Mouse (Mus musculus) hindbrain, embryonic 10.5 days (tissue): ENCODE results near the gene Snd1. TPM values are rescaled to one million over a fixed set of nuclear protein-coding genes. Genes with fewer than 3 reads are reported as not detected.
A peak's percentile ranks its signal among the peaks of the same experiment; 100 is the strongest.

Experiments used
- DNase-seq: peaks from one replicate; pipeline ENCODE4 v3.0.0-alpha.2; 2017; ENCODE audit warnings: low spot score
- H3K27ac ChIP-seq: fragments of 300-500 bp; sonication (generic); 2 replicates; pipeline ENCODE4 v1.5.1; 2016; ENCODE audit warnings: mild to moderate bottlenecking, moderate library complexity
- H3K27me3 ChIP-seq: fragments of 300-500 bp; sonication (generic); 2 replicates; pipeline ENCODE4 v1.6.1; 2016; ENCODE audit warnings: mild to moderate bottlenecking; ENCODE audit not compliant: poor library complexity, insufficient read depth, severe bottlenecking
- H3K36me3 ChIP-seq: fragments of 300-500 bp; sonication (generic); 2 replicates; pipeline ENCODE4 v1.6.1; 2016; ENCODE audit warnings: mild to moderate bottlenecking, moderate library complexity
- H3K4me1 ChIP-seq: fragments of 300-500 bp; sonication (generic); replicated peaks from 2 replicates; pipeline ENCODE4 v1.6.1; 2016; ENCODE audit warnings: mild to moderate bottlenecking
- H3K4me3 ChIP-seq: fragments of 300-500 bp; sonication (generic); 2 replicates; pipeline ENCODE4 v1.5.1; 2016; ENCODE audit warnings: mild to moderate bottlenecking, moderate library complexity
- H3K9me3 ChIP-seq: fragments of 300-500 bp; sonication (generic); 2 replicates; pipeline ENCODE4 v1.6.1; 2016; ENCODE audit warnings: mild to moderate bottlenecking, moderate library complexity
- WGBS: fragments of 180-500 bp; shearing (Covaris S2); methylation state at CpG from one replicate; pipeline ENCODE4 v1.1.7; 2016; 5-methylcytosine and 5-hydroxymethylcytosine counted together
- polyA plus RNA-seq: library from polyadenylated mRNA; unstranded; fragments of >200 nt; fragmentation: Nextera tagmentation; extraction: Ambion mirVana; gene quantifications from 2 replicates; pipeline ENCODE4 v1.2.1, GENCODE M21; 2016

Snd1 gene
- 112 and 117 TPM in 2 replicates for polyA plus RNA-seq

DNA sequence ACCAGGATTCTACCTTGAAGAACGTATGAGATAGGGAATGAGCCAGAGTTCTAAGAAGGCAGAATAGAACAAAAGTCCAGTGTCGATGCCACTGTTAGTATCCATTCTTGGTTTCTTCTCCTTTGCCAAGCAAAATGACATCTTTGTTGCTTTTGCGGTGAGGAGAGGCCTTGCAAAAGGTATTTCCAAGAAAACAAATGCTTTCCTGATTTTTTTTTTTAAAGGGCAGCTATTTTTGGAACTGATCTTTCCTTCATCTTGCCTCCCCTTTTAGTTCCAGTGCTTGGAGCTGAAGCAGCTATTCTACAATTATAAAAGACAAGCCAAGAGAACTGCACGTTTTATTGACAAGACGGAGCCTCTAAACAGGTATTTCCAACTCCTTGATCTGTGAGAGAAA is at the start of gene Snd1:
Snd1 (plus strand) TSS at position 301 of the 400 bp plus-strand sequence.
- Histone ChIP-seq H3K36me3 (no peaks in the 10 kb centered on the region), H3K27ac (no peak within 1 kb of the TSS), H3K9me3 (no peaks in the 10 kb centered on the region), H3K4me1 (peaks cover 10% of the 10 kb centered on the region), H3K27me3 (no peaks in the 10 kb centered on the region), H3K4me3 (no peak within 1 kb of the TSS)
- no peak for DNase-seq
- WGBS: 87% methylated on average over 5 of the region's 5 CpGs

DNA sequence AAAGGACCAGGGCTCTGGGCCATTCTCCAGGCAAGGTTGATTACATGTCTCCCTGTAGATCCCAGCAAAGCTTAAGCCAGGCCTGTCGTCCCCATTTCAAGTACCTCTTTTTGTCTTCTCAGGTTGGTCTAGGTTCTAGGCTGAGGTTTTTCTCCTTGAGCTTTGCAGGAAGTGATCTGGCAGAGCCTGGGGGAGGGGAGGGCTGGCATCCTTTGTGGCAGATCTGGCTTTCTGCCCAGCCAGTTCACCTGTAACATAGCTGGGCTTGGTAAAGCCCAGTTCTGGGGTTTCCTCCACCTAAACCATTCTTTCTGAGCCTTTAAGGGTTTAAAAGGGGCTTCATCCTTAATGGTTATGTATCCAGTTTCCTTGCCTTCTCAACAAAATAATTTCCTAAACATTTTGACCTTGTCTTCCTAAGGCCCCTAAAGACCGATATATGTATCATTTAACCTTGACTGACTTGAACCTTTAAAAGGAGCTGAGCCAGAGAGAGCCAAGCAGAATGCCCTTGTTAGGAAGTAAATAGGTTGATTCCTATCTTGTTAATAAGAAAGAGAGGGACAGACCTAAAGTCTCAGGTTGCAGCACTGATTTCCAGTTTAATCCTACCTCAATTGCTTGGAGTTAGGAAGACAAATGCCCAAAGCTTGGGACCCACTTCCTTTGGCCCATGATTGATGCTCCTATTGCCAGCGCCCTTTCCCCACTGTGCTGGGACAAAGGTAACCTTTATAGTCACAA is 47.7 kb upstream of the Snd1 start, which contains the start of gene Fscn3:
Fscn3 (plus strand) TSS at position 694 of the 744 bp plus-strand sequence.
- Histone ChIP-seq H3K27me3 (no peaks in the 10 kb centered on the region), H3K9me3 (no peaks in the 10 kb centered on the region), H3K4me3 (no peak within 1 kb of the TSS), H3K36me3 (peaks cover 27% of the 10 kb centered on the region), H3K4me1 (peaks cover 13% of the 10 kb centered on the region), H3K27ac (no peak within 1 kb of the TSS)
- no peak for DNase-seq
- whole genome bisulfite sequencing: 83% methylated on average over 3 of the region's 3 CpGs

DNA sequence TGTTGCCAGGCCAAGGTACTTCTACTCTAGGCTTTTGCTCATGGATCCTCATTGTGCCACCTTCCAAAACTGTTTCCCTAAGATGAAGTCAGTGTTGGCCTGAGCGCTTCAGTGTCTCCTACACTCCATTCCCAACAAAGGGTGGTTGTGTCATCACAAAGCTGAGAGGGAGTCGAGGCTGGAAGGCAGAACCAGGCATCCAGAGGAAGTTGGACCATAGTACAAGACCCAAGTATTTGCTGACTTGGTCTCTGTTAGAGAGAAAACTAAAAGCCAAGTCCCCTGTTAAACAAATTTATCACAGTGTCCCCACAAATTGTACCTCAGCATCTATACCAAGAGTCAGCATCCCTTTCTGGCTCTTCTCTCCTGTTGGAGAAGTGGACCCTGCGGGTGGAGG is 46.6 kb upstream of the Snd1 start, which contains the start of gene Gcc1:
Gcc1 (minus strand) TSS at position 101 of the 400 bp plus-strand sequence.
- DNase-seq: no peak
- Histone ChIP-seq H3K4me1 (peaks cover 12% of the 10 kb centered on the region), H3K36me3 (peaks cover 27% of the 10 kb centered on the region), H3K27me3 (no peaks in the 10 kb centered on the region), H3K9me3 (no peaks in the 10 kb centered on the region), H3K27ac (no peak within 1 kb of the TSS), H3K4me3 (no peak within 1 kb of the TSS)
- WGBS: 91% methylated on average over 3 of the region's 3 CpGs

DNA sequence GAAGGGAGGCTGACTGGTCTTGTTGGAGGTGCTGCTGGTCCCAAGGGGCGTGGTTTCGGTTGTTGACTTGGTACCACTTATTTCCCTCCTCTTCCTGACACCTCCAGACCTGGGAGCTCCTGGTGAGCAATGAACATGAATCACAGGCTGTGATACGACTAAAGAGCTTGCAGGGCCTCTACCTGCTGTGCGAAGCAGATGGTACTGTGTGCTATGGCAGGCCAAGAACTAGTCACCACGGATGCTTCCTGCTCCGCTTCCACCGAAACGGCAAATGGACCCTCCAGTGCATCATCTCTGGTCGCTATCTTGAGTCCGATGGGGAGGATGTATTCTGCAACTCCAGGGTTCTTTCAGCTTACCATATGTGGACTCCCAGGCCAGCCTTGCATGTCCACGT is 45.1 kb upstream of the Snd1 start:
- 0 out of 2 replicates have a peak, but pooled peaks cover 3% of the 10 kb centered on the region for H3K4me1 ChIP-seq
- H3K4me3 ChIP-seq: no peak overlapping the region
- peaks cover 24% of the 10 kb centered on the region for H3K36me3 ChIP-seq
- no peak for DNase-seq
- no peaks in the 10 kb centered on the region for H3K27me3 ChIP-seq
- 86% methylated on average over 11 of the region's 11 CpGs for WGBS
- no peaks in the 10 kb centered on the region for H3K9me3 ChIP-seq
- H3K27ac ChIP-seq: no peak overlapping the region

DNA sequence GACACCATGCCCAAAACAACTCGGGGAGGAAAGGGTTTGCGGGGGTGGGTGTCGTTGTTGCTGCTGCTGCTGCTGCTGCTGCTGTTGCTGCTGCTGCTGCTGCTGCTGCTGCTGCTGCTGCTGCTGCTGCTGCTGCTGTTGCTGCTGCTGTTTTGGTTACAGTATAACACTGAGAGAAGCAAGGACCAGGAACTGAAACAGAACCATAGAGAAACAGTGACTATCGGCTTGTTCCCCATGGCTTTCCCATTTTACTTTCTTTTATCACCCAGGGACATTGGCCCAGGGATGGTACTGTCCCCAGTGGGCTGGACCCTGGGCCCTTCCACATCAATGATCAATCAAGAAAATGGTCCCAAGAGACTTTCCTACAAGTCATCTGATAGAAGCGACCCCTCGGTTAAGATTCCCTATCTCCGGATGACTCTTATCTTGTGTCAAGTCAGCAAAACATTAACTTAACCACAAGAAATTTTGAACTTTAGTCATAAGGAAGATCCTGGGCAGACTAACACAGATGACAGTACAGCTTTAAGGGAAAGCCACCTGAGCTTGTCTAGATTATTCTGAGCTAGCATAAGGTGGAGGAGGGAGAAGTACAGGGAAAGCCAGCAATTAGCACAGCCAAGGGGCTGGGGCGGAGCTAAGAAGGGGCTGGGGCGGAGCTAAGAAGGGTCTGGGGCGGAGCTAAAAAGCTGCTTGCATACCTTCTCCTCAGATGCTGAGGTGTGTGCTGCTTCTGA is 44.0 kb upstream of the Snd1 start:
- Histone ChIP-seq H3K27ac (no peak overlapping the region), H3K36me3 (peaks cover 13% of the 10 kb centered on the region), H3K9me3 (no peaks in the 10 kb centered on the region), H3K4me1 (no peaks in the 10 kb centered on the region), H3K4me3 (no peak overlapping the region), H3K27me3 (no peaks in the 10 kb centered on the region)
- 78% methylated on average over 10 of the region's 10 CpGs for WGBS
- no peak for DNase-seq

DNA sequence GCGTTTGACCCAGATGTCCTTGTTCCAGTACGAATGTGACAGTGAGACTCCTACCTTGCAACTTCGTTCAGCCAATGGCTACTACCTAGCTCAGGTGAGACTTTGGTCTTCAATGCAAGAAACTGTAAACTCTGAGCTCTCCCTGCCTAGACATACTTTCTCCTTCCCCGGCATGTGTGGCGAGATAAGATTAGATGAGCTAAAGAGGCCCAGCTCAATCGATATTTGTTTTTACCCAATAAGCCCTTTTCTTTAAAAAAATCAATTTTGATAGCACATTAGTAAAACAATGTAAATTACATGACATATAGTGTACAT is 43.4 kb upstream of the Snd1 start:
- Histone ChIP-seq H3K4me3 (no peak overlapping the region), H3K27ac (no peak overlapping the region), H3K4me1 (no peaks in the 10 kb centered on the region), H3K9me3 (no peaks in the 10 kb centered on the region), H3K36me3 (peaks cover 8% of the 10 kb centered on the region), H3K27me3 (no peaks in the 10 kb centered on the region)
- 73% methylated on average over 6 of the region's 6 CpGs for WGBS
- no peak for DNase-seq

DNA sequence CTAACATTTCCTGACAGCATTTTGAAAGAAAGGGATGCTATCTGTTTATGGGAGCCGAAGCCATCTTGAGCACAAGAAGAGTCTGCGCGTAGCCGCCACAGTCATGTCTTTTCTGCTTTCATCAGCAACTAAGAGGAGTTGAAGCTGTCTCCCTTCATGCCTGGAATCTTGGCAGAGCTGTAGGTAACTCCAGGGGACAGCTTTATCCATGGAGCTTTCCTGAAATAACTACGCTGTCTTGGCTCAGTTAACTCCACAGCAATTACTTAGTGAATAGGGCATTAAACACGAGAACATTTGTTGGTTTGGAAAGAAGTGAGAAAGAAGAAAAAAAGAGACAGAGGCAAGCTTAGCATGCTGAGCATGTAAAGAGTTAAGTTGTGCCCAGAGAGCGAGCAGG is 27.0 kb upstream of the Snd1 start:
- 83% methylated on average over 7 of the region's 7 CpGs for WGBS
- no peak for DNase-seq
- Histone ChIP-seq H3K27ac (no peak overlapping the region), H3K36me3 (no peaks in the 10 kb centered on the region), H3K9me3 (no peaks in the 10 kb centered on the region), H3K27me3 (peaks cover 39% of the 10 kb centered on the region), H3K4me3 (no peak overlapping the region), H3K4me1 (peaks cover 8% of the 10 kb centered on the region; the same call in 1 of the 2 replicates)

DNA sequence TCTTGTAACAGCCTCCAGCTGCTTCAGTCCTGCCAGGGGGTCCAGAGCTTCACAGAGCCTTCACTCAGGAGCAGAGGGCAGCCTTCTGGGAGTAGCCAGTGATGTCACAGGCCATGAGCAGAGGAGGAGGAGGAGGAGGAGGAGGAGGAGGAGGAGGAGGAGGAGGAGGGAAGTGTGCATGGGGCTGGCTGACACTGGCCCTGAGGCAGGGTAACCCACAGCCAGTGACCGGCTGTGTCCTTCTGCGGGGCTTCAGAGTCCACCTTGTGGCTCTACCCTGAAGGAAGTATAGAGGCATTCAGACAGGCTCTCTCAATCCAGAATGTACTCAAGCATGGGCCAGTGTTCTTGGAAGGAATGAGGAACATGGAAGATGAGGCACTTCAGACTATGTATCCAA is 25.7 kb upstream of the Snd1 start, which contains the start of gene Pax4:
Pax4 (minus strand) TSS at position 101 of the 400 bp plus-strand sequence.
- Histone ChIP-seq H3K9me3 (no peaks in the 10 kb centered on the region), H3K36me3 (no peaks in the 10 kb centered on the region), H3K27me3 (peaks cover 43% of the 10 kb centered on the region), H3K4me1 (peaks cover 8% of the 10 kb centered on the region; the same call in 1 of the 2 replicates), H3K4me3 (no peak within 1 kb of the TSS), H3K27ac (no peak within 1 kb of the TSS)
- WGBS: 95% methylated on average over 2 of the region's 2 CpGs
- no peak for DNase-seq

DNA sequence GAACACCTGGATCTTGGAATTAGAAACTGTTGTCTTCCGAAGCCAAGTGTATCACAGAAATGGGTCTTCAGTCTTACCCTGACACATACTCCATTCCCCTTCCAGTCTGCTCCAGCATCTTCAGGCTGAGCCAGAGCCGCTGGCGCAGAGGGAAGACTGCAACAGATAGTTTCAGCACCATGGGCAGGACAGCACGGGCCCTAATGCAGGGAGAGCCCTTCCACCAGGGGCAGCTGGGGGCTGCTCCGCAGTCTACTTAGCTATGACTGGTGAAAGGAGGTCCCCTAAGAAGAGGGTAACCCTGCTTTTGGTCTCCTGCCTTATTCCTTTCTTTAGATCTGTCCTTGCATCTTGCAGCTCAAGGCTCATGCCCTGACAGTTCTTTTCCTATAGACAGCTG is 24.5 kb upstream of the Snd1 start:
- Histone ChIP-seq H3K27me3 (peaks cover 43% of the 10 kb centered on the region), H3K4me1 (peaks cover 8% of the 10 kb centered on the region; the same call in 1 of the 2 replicates), H3K27ac (no peak overlapping the region), H3K36me3 (no peaks in the 10 kb centered on the region), H3K9me3 (no peaks in the 10 kb centered on the region), H3K4me3 (no peak overlapping the region)
- no peak for DNase-seq
- WGBS: 13% methylated on average over 5 of the region's 5 CpGs

DNA sequence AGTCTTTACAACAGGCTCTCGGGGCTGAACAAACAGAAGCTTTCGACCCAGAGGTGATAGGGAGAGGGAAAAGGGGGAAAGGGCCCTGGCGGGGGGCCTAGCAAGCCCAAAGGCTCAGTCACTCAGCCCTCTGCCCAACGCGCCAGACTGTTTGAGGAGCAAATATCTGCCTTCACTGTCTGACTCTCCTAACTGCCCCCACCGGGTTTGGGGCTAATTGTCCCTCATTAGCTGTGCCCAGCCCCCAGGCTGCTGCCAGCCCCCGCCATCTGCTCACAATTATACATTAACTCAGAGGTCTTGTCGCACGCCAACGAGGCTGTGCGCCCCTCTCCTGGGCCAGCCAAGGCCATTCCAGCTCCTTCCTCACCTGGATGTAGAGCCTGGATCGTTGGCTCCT is 24.0 kb upstream of the Snd1 start:
- Histone ChIP-seq H3K27me3 (peaks cover 43% of the 10 kb centered on the region), H3K4me1 (peaks cover 8% of the 10 kb centered on the region; the same call in 1 of the 2 replicates), H3K9me3 (no peaks in the 10 kb centered on the region), H3K4me3 (no peak overlapping the region), H3K36me3 (no peaks in the 10 kb centered on the region), H3K27ac (no peak overlapping the region)
- 2% methylated on average over 12 of the region's 12 CpGs for WGBS
- no peak for DNase-seq

DNA sequence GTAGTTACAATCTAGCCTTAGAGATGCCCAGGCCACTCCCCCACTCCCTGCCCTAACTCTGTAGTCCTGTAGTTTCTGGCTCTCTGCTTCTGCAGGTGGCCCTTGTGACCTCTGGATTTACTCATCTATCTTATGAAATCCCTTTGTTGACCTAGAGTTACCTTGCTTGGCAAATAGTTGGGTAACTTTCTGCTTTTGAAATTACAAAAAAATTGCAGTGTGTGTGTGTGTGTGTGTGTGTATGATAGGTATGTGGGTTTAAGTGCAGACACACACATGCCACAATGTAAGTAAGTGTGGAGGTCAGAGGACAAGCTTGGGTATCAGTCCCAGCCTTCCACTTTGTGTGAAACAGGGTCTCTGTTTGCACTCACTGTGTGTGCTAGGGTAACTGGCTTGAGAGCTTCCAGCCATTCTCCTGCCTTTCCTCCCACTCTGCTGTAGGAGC is 15.7 kb upstream of the Snd1 start:
- H3K27ac ChIP-seq: no peak overlapping the region
- no peak for DNase-seq
- no peak overlapping the region for H3K4me3 ChIP-seq
- no peaks in the 10 kb centered on the region; the same call in 1 of the 2 replicates for H3K27me3 ChIP-seq
- H3K9me3 ChIP-seq: no peaks in the 10 kb centered on the region
- no peaks in the 10 kb centered on the region for H3K36me3 ChIP-seq
- 0 out of 2 replicates have a peak, but pooled peaks cover under 1% of the 10 kb centered on the region for H3K4me1 ChIP-seq

DNA sequence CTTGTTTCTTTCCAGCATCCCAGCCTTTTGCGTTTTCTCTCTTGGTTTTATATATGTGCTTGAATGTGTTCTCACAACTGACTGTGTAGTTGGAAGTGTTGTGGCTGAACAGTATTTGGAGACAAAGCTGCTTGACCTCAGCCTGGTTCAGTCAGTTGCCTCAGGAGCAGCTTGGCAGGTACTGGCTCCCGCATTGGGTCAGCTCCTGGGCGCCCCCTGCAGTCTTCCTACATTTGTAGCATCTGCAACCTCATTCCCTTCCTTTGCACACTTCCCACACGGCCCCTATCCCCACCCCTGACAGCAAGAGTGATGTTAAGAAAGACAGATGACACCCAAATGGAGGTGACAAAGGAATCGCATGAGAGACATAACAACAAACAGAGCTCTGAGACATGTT is 14.4 kb upstream of the Snd1 start:
- H3K4me3 ChIP-seq: no peak overlapping the region
- H3K36me3 ChIP-seq: no peaks in the 10 kb centered on the region
- DNase-seq: peak; percentile 56
- H3K9me3 ChIP-seq: no peaks in the 10 kb centered on the region
- H3K27ac ChIP-seq: no peak overlapping the region
- WGBS: 13% methylated on average over 5 of the region's 5 CpGs
- no peaks in the 10 kb centered on the region for H3K27me3 ChIP-seq
- H3K4me1 ChIP-seq: peaks cover 9% of the 10 kb centered on the region; the same call in 1 of the 2 replicates

DNA sequence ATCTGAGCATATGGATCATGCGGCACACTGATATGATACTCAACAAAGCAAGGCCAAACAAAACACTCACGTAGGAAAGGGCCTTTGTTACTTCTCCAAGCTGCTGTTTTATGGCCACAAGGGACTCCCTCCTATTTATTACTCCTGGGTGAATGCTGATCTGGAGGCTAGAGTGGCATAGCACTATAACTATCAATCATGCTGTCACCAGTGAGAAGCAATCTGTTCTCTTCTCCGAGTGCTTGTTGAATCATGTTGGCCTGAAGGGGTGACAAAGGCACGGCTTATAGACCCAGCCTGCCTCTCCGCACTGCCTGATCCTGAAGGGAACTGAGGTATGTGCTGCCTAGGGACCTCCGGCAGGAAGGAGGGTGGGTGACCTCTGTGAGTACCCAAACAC is 10.3 kb upstream of the Snd1 start:
- H3K36me3 ChIP-seq: no peaks in the 10 kb centered on the region
- peak; percentile 22 for DNase-seq
- H3K4me3 ChIP-seq: no peak overlapping the region
- no peaks in the 10 kb centered on the region for H3K9me3 ChIP-seq
- peaks cover 9% of the 10 kb centered on the region; the same call in 1 of the 2 replicates for H3K4me1 ChIP-seq
- peak overlapping the region; percentile 0; the same call in 1 of the 2 replicates for H3K27ac ChIP-seq
- 57% methylated on average over 6 of the region's 6 CpGs for WGBS
- no peaks in the 10 kb centered on the region for H3K27me3 ChIP-seq
